Mouse (Mus musculus) bone marrow, adult 2 months (tissue): ENCODE measurements around the gene Lrrc43. TPM values are rescaled to one million over a fixed set of nuclear protein-coding genes. Genes with fewer than 3 reads are reported as not detected.
"Not testable (repeated sequence)": the region's sequence is repeated elsewhere in the genome, so short reads cannot be mapped to it uniquely, and the experiment has no call there.

Source experiments
- H3K27ac ChIP-seq: fragments of 200-500 bp; 2 replicates; pipeline ENCODE4 v1.5.1; 2012; ENCODE audit warnings: low read depth, mild to moderate bottlenecking, control low read depth, inconsistent platforms, low read length; ENCODE audit not compliant: control insufficient read depth, poor library complexity, insufficient read depth
- H3K4me1 ChIP-seq: fragments of 200-500 bp; 2 replicates; pipeline ENCODE4 v1.6.1; 2011; ENCODE audit warnings: low read length; ENCODE audit not compliant: control insufficient read depth, insufficient read depth
- H3K4me3 ChIP-seq: fragments of 200-500 bp; replicated peaks from 2 replicates; pipeline ENCODE3; 2011; ENCODE audit warnings: mild to moderate bottlenecking, low read depth, low read length, control low read depth; ENCODE audit not compliant: control insufficient read depth
- CTCF ChIP-seq: fragments of 200-500 bp; IDR thresholded peaks from 2 replicates; pipeline ENCODE4 v1.5.1; 2011; ENCODE audit warnings: low read length, control low read depth; ENCODE audit not compliant: control insufficient read depth, insufficient read depth
- POLR2A ChIP-seq: fragments of 200-500 bp; IDR thresholded peaks from 2 replicates; pipeline ENCODE4 v1.6.1; 2011; ENCODE audit warnings: low read depth, mild to moderate bottlenecking, control low read depth, low read length, borderline replicate concordance; ENCODE audit not compliant: control insufficient read depth
- WGBS: fragments of 180-500 bp; shearing (Covaris S2); methylation state at CpG from one replicate; pipeline ENCODE4 v1.1.7; 2018; 5-methylcytosine and 5-hydroxymethylcytosine counted together
- polyA plus RNA-seq: library from polyadenylated mRNA; stranded (reverse); fragments of >200 nt; gene quantifications from 2 replicates; pipeline ENCODE4 v1.2.4, GENCODE M21; 2011; ENCODE audit warnings: low replicate concordance; ENCODE audit not compliant: missing spikeins, insufficient read depth, insufficient read length

Lrrc43 gene
- polyA plus RNA-seq, 1 experiment = not detected

DNA sequence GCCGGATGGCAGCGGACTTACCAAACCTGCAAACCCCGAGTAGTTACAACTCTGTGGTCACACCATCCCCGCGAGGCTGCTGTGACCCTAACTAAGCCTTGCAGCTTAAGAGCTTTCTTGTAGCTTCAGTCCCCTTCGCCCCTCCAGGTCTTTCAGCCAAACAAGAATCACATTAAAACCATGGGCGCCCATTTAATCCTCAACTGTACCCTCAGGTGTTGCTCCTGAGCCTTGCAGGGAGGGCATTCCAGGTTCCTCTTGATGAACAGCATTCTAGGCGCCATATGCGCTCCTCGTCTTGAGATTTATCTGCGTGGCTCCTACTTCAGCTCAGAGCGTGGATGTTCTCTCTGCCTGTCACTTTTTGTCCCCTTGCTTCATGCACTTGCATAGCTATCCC is 19.8 kb downstream of the Lrrc43 start:
- Histone ChIP-seq H3K4me3 (no peak overlapping the region), H3K4me1 (peaks cover 3% of the 10 kb centered on the region), H3K27ac (no peak overlapping the region)
- WGBS = 15% methylated on average over 12 of the region's 12 CpGs
- no peak for TF ChIP-seq CTCF
- TF ChIP-seq POLR2A = no peak

DNA sequence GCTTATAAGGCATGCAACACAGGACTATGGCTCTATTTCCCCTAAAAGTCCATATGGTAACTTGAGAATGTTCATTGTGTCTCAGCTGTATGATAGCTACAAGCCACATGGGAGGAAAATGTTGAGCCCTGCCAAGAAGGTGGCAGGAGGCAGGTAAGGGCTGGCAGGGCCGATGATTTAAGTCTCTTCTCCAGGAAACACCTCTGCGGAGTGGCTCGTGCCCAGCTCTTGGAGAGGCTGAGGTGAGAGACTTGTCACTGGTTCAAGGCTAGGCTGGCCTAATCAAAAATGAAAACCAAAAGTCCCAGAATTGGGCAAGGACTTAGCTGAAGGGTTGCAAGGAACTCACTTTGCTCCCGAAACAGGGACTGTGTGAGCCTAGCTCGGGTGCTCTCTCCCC is 21.1 kb downstream of the Lrrc43 start, which contains the start of gene B3gnt4:
Gene B3gnt4, plus strand, starts transcription at position 301 of the 400 bp plus-strand sequence.
- Histone ChIP-seq H3K27ac (no peak within 1 kb of the TSS), H3K4me1 (peaks cover 3% of the 10 kb centered on the region), H3K4me3 (no peak within 1 kb of the TSS)
- no peak for TF ChIP-seq POLR2A
- no peak for TF ChIP-seq CTCF
- WGBS = 68% methylated on average over 5 of the region's 5 CpGs

DNA sequence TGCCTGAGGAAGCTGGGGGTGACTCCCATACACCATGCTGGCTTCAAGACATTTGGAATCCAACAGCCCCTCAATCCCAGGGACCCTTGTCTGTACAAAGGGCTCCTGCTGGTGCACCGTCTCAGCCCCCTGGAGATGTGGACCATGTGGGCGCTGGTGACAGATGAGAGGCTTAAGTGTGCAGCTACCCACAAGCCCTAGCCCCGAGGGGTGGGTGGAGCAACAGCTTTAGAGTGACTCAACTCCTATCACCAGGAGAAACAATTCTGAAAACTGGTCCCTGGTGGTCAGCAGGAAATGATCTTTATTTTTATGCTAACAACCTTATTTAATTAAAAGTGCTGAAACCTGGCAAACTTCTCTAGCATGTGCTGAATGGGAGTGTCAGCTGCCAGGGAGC is 22.3 kb downstream of the Lrrc43 start:
- H3K4me3 ChIP-seq, H3K4me1 ChIP-seq: not testable (repeated sequence)
- WGBS = 71% methylated on average over 3 of the region's 3 CpGs

DNA sequence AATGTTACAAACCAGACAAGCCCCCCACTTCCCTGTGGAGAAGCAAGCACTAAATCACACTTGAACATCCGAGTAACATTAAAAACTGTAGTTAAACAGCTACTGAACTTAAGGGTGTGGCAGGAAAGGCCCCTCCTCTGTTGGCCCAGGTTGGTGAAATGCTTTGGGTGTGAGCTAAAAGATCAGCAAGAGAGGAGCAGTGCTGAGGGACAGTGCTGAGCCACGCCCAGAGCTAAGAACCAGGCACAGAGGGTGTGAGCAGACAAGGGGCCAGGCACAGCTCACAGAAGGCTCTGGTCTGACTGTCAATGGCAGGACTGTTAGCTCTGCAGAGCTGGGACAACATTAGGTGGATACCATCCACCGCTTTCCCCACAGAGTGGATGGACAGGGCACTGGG is 23.0 kb downstream of the Lrrc43 start:
- Histone ChIP-seq H3K4me1 (peaks cover 3% of the 10 kb centered on the region), H3K27ac (no peak overlapping the region), H3K4me3 (no peak overlapping the region)
- WGBS = 65% methylated on average over 3 of the region's 3 CpGs
- no peak for TF ChIP-seq POLR2A
- TF ChIP-seq CTCF = no peak

More for the DNA sequence above, 22.3 kb downstream of the Lrrc43 start:
- H3K27ac ChIP-seq = not testable (repeated sequence)

DNA sequence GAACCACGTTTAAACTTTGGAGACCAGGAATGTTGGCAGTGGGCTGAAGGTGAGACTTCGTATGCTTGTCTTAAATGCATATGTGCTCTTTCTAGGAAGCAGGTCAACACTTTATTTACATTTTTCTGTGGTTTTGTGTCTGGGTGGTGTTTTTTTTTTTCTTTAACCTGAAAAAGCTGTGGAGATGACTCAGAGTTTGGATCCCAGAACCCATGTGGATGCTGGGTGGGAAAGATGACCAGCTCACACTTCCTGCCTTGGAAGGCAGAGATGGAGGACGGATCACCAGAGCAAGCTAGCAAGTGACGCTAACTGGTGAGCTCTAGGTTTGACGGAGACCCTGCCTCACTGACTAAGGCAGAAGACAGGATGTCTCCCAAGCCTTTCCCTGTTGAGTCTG is 25.8 kb downstream of the Lrrc43 start:
- WGBS = 89% methylated on average over 5 of the region's 5 CpGs

DNA sequence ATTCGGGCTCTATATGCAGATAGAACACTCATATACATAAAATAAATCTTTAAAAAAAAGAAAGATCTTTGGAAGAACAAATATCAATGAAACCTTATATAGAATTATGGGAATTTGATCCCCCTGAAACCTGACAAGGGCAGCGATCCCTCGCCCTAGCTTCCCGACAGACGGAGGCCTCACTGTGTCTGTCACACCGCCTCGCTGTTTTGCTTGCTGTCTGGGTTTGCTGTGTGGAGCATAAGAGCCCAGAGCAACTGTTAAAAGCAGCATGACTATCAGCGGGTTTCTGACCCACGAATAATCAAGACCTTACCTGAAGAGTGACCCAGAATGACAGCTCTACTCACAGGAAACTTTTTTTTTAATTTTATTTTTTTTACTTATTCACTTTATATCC is 31.6 kb downstream of the Lrrc43 start:
- peaks cover 2% of the 10 kb centered on the region for H3K4me1 ChIP-seq
- no peak overlapping the region for H3K4me3 ChIP-seq
- H3K27ac ChIP-seq = no peak overlapping the region
- TF ChIP-seq POLR2A (no peak), CTCF (no peak)
- WGBS = 92% methylated on average over 9 of the region's 9 CpGs

More for the DNA sequence above, 25.8 kb downstream of the Lrrc43 start:
- H3K4me1 ChIP-seq = no peaks in the 10 kb centered on the region
- H3K27ac ChIP-seq = no peak overlapping the region
- TF ChIP-seq POLR2A = no peak
- no peak overlapping the region for H3K4me3 ChIP-seq

DNA sequence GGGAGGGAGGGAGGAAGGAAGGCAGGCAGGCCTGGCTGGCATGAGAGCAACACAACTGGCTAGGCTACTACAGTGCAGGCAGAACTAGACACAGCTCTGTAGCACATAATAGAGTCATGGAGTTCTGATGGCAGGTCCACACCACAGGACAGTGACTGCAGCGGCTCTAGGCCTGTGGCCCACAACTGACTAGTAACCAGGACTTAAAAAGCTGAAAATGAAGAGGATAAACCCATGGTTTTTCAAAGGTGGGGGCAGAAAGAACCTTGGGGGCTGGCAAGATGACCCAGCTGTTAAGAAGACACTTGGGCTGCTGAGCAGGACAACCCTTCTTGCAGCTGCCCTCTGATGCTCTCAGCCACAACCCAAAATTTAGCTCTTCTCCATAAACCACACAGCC is 32.5 kb downstream of the Lrrc43 start:
- Histone ChIP-seq H3K4me3 (no peak overlapping the region), H3K27ac (no peak overlapping the region)
- 86% methylated on average over 1 of the region's 1 CpGs for WGBS

DNA sequence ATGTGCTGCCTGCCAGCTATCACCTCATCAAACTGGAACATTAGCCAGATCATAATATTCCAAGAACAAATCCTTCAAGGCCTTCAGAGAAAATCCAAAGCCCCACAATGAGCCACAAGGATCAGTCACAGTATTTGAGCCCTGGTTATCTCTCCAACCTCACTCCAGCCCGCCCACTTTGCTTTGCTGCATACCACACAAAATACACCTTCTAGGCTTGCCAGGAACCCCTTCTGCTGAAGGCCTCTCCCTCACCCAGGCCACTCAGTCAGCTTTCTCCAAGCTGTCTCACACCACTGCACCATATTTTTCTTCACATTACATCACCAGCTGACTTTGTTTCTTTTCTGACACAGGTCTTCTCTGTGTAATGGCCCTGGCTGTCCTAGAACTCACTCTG is 33.1 kb downstream of the Lrrc43 start:
- H3K4me3 ChIP-seq = no peak overlapping the region
- TF ChIP-seq CTCF (no peak), POLR2A (no peak)
- WGBS = 72% methylated on average over 1 of the region's 1 CpGs
- H3K27ac ChIP-seq = no peak overlapping the region
- H3K4me1 ChIP-seq = peaks cover 2% of the 10 kb centered on the region

More for the DNA sequence above, 32.5 kb downstream of the Lrrc43 start:
- TF ChIP-seq POLR2A (no peak), CTCF (no peak)
- peaks cover 2% of the 10 kb centered on the region for H3K4me1 ChIP-seq

DNA sequence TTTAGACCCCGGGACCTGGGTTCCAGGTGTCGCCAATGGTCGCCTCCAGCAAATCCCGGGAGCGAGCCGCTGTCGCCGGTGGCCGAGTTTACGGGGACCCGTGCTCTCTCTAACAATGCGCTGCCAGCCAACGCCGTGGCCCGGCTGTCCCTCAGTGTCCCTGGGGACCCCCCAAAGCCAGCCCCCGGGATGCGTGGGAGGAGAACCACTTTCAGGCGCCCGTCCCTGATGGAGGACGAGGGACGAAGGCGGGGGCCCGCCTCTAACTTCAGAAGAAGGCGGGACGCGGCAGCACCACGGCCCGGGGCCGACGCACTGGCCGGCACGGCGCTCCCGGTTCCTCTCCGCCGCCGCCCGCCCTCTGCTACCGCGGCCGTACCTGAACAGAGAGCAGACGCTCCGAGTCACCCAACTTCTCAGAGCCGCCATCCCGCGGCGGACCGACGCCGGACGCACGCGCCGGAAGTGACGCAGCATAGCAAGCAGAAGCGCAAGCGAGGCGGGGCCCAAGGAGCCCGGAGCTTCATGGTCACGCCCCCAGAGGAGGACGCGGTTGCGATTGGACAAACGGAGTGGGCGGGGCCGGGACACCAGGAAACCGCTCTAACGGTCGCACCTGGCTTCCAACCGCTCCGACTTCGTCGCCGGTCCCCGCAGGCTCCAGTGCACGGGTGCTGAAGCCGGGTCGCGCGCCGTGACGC is 34.7 kb downstream of the Lrrc43 start, which contains the start of gene Diablo:
Gene Diablo, minus strand, starts transcription at position 485 of the 701 bp plus-strand sequence.
- H3K4me1 ChIP-seq = peaks cover 2% of the 10 kb centered on the region
- peak within 1 kb of the TSS; percentile 75 for H3K27ac ChIP-seq
- TF ChIP-seq CTCF (no peak), POLR2A (peak; percentile 91; the same call in 1 of the 2 replicates)
- under 1% methylated on average over 82 of the region's 82 CpGs for WGBS
- peak within 1 kb of the TSS; percentile 95 for H3K4me3 ChIP-seq

DNA sequence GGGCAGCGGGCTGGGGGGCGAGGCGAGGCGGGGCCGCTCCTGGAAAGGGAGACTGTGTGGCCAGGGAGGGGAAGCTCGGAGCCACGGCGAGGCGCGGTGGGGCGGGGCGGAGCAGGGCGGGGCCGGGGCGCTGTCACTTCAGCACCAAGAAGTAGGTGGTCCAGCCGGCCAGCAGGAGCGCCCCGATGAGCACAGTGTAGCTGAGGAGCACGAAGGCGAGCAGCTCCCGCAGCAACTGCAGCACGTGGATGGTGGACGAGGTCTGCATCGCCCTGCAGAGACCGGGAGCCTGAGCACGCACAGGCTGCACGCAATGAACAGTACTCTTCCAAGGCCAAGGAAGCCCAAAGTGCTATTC is 35.3 kb downstream of the Lrrc43 start:
- peak; percentile 5; the same call in 1 of the 2 replicates for TF ChIP-seq CTCF
- TF ChIP-seq POLR2A = no peak
- peak overlapping the region; percentile 95 for H3K4me3 ChIP-seq
- WGBS = under 1% methylated on average over 25 of the region's 27 CpGs
- peak overlapping the region; percentile 75 for H3K27ac ChIP-seq
- peaks cover 2% of the 10 kb centered on the region for H3K4me1 ChIP-seq
